Mouse (Mus musculus) A20 (cell line): ENCODE data around the gene Sh3bp2.

ENCODE experiments used
- DNase-seq: peaks from one replicate; pipeline ENCODE4 v3.0.0-alpha.2; 2011; ENCODE audit warnings: low read depth, low spot score

Gene Sh3bp2

DNA sequence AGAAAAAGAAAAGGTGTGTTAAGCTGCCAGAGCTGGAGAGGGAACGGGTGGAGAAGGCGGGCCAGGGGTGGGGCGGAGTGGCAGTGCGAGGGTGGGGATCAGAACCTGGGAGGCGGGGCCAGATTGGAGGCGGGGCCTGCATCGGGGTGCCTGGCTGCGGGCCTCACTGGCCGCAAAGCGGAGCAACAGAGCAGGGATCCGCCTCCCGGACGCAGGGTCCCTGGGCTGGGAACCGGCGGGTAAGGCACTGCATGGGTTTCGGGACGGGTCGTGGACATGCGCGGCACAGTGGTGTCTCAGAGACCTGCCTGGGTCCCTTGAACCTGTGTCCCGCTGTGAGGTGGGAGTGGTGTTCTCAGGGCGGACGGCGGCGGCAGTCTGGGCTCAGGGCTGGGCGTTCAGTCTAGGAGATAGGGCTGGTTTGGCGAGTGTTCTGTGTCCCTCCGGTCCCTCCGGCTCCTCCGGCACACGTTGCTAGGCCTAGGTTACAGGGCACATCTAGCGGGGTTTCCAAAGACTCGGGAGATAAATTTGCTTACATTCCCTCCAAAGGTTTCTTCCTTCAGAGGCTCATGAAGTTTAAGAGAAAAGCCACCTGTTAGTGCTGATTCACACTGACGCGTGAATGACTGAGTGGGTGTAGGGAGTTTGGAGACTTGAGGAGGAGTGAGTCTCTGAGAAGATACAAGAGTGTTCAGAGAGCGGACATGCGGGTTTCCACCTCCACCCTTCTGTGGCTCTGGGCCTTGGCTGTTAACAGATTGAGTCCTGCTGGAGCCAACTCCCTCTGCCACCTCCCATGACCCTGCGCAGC is at the start of gene Sh3bp2:
Gene Sh3bp2, plus strand, starts transcription at position 176 of the 814 bp plus-strand sequence.
- peak; percentile 93 for DNase-seq

DNA sequence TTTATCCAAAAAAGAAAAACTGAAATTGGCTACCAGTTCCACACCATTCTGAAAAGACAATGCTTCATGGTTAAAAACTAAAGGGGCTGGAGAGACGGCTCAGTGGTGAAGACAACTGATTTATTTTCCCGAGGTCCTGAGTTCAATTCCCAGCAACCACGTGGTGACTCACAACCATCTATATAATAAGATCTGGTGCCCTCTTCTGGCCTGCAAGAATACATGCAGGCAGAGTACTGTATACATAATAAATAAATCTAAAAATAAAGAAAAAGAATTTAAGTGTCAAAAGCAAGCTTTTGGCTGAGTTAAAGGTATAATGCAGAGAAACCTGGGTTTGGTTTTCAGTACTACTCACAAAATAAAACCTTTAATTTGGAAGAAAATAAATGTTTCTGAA is 44.7 kb upstream of the Sh3bp2 start:
- peak; percentile 27 for DNase-seq

DNA sequence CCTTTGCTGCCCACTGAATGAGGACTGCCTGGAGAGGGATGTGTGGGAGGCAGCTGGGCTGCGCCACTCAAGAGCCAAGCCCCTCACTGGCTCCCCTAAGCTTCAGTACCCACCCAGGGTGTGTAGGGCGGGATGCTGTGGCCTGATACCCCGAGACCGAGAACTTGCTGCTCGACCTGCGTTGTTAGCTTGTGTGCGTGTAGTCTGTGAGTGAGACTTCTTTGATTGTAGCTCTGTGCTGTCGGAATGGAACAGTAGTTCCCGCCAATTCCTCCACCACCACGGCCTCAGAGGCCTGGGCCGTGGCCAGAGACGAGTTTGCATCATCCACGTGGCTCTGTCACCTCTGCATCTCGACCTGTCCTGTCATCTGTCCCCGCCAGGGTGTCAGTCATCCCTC is 39.9 kb upstream of the Sh3bp2 start:
- no peak for DNase-seq

DNA sequence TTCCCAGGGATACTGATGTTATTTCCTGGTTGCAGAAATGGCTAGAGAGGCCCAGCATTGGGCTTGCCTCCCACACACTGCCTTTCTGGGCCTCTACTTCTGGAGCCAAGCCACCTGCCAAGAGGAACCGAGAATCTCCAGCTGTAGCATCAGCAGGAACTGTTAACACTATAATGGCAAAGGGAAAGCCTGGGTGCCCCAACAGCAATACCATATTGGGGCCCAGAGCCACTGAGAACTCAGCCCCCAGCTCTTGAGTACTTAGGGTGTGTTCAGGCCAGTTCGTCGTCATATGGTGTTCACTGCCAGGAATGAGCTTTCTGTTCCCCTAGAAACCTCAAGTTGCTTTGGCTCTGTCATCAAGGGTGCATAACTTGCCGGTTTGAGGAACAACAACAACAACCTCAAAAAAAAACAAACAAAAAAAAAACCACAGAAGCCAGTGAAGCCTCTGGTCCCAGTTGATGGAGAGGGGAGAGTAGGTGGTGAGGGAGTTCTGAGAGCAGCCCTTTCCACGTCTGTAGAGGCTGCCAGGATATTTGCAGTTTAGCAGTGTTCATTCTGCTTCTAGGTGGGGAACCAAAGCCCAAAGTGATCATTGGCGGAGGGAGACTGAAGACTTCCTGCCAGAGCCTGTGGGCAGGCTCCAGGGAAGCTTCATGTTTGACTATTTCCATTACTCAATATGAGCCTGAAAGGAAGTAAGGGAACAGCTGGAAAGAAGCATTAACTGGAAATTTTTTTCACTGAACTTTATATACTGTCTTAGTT is 38.1 kb upstream of the Sh3bp2 start:
- peak; percentile 10 for DNase-seq

DNA sequence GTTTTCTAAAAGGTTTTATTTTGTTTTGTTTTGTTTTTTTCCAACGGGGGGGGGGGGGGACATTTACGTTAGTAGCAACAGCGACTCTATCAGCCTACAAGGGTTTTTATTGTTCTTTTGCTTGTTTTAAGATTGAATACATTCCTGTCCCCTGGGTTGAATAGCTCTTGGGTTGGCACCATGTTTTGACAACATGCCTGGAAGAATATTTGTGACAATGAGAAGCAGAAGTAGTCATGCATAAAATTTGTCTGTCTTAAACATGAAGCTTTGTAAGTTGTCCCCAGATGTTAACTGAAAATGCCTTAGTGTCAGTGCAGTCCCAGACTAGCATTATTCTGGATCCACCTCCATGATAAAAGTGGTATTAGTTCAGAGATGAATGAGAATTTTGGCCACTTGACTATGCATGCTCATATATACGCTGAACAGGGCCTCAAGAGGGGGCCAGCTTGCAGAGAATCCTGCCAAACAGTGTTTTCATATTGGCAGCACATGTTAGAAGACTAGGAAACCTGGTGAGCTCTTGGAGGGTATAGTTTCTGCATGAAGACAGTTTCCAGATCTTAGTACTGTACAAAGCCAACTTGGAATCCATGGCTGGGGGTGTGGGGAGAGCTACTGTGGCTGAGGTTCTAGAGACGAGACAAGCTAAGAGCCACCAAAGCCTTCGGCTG is 36.8 kb upstream of the Sh3bp2 start:
- no peak for DNase-seq

DNA sequence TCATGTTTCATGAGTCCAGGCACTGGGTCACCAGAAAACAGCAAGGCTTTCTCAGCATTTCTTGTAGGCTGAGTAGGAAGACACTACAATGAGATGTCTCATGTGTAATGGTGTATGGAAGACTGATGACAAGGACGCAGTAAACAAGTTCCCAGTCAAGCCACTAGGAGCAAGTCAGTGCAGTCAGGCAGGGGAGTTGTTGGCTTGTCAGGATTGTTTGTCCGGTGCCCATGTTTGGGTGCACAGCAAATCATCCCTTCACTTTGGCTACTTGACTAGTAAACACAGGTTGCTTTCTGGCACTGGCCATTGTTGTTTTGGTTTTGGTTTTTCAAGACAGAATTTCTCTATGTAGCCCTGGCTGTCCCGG is 36.2 kb upstream of the Sh3bp2 start:
- no peak for DNase-seq

DNA sequence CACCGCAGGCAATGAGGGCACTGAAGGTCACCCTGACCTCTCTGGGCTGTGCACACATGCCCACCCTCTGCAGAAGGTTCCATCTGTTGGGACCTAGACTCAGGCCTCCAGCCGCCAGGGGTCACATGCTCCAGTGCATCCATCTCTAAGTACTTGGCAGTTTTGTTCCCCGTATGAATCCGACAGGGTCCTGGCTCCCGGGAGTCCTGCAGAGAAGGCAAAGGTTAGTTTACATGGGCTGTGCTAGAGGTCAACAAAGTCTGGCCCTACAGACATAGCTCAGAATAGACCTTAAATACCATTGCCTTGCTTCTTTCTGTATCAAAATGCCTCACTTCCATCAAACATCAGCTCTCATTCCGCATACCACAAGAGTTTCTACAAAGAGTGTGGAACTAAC is 28.9 kb upstream of the Sh3bp2 start:
- no peak for DNase-seq

DNA sequence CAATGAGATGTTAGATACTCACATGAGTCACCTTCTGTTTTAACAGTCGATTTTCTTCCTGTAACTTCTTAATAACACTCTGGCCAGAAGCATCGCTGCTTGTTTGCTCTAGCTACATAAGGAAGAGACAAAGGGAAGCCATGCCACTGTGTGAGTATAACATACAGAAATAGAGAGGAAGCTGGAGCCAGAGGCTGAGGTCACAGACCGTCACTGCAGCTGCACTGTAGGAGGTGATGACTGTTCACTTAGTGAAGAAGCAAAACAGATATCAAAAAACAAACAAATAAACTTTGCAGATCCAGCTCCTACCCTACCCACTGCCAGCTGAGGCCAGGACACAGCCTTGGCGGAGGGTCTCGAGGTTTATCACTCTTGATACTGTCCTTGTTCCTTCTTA is 24.8 kb upstream of the Sh3bp2 start:
- no peak for DNase-seq

DNA sequence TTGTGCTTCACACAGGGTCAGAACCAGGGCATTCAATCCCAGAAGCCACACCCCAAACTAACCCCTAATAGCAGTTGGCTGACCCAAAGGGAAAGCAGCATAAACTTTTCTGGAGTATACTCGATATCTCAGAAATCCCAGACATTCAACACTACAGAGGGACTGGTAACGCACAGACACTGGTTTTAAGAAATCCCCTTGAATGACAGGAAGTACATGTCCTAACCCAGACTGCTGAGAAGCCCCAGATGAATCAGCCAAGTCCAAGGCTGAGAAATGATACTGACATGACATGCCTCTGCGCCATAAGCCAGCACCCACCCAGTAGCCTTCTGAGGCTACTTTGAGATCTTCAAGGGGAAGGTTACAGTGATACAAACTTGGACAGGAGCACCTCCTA is 24.1 kb upstream of the Sh3bp2 start:
- no peak for DNase-seq

DNA sequence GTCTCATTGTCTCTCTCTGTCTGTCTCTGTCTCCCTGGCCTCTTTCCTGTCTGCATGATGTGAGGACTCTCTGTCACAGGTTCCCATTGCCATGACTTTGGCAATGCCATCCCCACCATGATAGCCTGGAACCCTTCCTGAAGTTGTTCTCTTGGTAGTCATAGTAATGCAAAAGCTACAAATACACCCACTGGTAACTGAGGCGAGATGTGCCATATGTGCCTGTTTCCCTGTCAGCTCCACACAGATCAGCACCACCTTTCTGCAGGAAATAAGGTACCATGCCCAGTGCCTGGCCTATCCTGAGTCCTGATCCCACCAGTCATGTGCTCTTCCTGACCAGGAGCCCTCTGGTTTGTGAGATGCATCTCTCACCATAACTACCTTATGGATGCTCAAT is 23.2 kb upstream of the Sh3bp2 start:
- no peak for DNase-seq

DNA sequence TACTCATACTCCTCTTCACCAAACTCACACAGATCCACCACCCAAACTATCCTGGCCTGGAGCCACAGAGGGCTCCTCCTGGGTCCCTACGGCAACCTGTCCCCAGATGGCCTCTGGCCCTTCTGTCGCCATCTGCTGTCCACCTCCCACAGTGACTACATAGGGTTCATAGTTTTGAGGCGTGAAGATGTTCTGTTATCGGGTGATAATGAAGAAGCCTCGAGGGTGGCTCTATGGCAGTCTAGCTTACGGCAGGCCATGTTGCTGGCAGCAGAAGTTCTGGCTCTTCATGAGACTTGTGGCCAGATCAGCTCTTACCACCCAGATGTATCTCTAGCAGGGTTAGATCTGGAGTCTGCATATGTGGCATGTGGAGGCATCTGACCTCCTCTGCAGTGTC is 22.8 kb upstream of the Sh3bp2 start:
- no peak for DNase-seq

DNA sequence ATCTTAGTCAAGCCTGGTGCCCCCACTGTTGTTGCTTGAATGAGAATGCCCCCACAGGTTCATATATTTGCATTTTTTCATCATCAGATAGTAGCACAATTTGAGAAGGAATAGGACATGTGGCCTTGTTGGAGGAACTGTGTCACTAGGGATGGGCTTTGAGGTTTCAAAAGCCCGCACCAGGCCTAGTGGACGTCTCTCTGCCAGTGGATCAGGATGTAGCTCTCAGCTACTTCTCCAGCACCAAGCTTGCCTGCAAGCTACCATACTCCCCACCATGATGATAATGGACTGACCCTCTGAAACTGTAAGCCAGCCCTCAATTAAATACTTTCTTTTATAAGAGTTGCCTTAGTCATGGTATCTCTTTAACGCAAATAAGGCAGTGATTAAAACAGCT is 13.2 kb upstream of the Sh3bp2 start:
- no peak for DNase-seq

DNA sequence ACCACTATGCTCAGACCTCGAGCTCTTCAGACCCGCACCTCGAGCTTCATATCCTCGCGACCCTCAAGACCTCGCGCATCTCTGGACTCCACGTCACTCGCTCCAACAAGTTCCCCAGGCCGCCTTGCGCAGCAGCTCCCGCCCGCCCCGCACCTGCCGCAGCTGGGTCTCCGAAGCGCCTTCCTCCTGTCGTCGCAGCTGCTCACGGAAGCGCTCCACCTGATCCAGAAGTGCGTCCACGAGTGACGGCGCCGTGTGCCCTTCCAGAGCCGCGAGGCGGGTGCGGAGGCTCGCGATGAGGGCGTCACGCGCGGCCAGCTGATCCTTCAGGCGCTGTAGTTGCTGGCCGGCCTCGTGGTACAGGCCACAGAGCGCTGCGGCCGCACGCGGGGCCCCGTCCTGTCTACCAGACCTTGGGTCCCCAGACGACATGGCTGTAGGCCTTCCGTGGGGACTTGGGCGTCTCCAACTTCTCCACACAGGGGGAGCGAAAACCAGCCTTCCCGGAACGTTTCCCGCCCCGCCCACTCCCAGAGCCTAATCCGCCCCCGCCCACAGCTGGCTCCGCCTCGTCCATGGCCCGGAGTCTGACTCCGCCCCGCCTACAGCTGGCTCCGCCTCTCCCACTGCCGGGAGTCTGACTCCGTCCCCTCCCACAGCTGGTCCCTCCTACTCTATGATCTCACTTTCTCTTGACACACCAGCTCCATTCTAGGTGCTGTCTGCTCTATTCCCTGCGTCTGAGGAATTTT is 12.0 kb upstream of the Sh3bp2 start, which contains the start of gene Tnip2:
Gene Tnip2, minus strand, starts transcription at position 526 of the 752 bp plus-strand sequence.
- peak; percentile 96 for DNase-seq

DNA sequence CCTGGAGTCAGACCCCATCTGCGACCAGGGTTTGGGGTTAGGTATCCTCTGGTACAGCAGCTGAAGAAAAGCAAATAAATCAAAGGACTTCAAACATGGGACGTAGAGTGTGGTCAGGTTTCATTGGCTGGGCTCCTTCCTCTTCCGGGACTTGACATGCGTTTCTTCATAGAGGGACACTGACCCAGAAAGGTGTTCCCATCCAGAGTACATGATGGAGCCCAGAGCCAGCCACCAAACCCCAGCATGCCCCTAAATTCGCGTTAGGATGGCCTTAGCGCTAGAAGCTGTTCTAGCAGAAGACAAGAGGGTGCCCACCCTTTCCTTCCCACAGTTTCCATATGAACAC is 11.4 kb upstream of the Sh3bp2 start:
- DNase-seq = no peak

DNA sequence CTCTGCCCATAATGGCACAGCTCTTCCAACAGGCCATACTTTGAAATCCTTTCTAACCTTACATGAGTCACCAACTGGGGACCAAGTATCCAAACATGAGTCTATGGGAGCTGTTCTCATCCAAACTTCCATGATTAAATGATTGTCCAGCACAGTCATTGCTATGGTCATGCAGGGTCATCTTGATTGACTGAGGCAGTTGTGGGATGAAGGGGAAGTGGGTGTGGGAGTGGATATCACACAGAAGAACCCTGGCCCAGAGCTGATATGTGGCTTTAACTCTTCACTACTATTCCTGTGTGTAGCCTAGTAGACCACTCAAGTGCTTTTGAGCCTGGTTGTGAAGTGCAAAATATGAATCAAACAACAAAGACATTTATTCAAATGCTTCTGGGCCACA is 10.5 kb upstream of the Sh3bp2 start:
- DNase-seq = no peak

DNA sequence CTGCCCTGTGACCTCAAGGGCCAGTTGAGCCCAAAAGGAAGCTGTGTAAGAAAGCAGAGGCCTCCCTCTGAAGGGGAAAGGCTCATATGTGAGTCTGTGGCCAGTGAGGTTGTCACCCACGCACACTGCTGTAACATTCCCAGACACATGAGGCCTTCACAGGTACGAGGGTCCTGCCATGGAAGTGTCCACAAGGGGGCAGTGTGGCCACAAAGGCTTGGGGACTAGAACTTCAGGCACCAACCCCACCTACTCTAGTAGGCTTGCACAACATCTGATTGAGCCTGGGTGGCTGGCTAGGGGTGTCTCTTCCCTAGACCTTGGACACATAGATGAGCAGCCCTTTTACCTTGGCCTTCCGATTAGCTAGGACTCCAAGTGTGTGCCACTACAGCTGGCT is 7.7 kb upstream of the Sh3bp2 start:
- peak; percentile 84 for DNase-seq

DNA sequence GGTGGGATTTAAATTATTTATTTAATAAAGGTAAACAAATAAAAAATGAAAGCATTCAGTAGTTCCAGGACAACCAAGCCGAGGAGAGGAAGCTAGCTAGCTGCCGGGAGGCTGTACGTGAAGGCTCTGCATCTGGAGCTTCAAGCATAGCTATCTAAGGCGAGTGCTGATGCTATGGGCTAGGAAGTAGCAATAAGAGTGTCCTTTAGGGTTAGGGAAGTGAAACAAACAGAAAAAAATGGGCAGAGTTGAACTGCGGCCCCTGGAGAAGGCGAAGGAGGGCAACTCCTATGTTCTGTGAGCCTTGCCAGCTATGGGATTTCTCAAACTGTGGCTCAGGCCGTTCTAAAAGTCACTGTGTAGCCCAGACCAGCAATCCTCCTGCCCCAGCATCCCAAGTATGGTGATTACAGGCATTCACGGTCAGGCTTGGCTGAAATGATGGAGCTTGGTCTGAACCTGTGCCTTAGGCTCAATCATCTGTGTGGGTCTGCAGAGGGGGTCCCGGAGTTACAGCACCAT is 6.2 kb upstream of the Sh3bp2 start:
- DNase-seq = peak; percentile 76

DNA sequence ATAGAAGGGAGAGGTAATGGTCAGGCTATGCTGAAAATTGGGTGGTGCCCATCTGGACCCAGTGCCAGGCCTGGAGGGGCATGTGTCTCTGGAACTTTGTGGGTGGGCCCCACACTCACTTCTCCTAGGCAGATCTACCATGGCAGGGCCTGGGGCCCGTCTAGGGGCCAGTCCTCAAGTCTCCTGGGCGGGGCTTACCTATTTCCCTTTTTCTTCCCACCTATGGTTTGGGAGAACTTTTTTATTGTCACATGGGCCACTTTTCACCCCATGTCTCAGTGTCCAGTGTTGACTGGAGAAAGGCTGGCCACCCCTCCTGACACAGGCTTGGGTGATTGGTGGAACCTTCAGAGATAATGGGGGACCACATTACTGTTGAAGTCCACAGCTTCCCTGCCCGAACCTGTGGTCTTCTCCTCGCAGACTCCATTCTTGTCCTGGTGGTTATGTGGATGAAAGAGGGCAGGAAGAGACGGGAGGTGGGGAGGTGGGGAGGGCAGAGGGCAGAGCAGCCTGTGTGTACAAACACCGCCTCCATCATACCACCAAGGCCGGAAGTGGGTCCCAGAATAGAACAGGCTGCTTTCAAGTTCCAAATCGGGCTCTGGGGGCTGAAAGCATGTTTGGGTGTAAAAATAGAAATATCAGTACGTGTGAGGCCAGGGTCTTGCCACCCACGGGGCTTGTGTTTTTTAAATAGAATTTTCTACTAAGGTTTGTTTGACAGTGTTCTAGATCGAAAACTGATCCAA is 5.0 kb upstream of the Sh3bp2 start:
- DNase-seq = peak; percentile 57

DNA sequence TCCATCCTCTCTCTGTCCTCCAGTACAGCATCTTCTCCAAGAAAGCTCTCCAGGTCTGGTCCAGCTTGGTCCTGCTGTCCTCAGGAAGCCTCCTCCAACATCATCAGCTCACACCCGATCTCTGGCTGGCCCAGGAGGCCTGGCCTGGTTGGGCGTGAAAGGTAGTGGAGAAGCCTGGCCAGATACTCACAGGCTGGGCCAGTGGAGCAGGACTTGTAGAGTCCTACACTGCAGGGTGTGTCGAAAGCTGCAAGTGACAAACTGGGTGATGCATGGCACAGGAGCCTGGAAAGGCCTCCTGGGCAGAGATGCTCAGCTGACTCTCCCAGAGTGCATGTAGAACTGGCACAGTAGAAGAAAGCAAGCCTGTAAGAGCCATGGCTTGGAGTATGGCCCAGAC is 4.3 kb upstream of the Sh3bp2 start:
- peak; percentile 16 for DNase-seq

DNA sequence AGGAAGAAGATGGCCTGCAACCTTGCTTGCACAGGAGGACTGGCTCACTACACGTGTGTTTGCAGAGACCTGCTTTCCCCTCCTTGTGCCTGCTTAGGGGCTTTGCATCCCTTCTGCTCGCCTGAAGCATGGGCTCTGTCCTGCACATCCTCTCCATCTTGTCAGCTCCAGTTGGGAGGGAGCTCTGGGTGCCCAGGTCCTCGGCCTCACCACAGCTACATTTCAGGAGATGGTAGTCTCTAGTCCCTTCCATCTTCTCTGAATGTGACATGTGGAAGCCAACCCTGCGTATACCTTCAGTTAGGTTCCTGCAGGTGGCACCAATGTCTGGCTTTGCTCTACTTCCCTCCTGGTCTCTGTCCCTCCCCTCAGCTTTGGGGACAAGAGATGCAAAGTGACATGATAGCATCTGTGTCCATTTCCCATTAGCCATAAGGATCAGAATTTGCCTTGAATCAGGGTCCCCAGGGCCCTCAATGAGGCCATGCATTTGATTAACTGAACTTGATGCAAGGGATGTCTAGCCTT is 1.6 kb upstream of the Sh3bp2 start:
- peak; percentile 50 for DNase-seq

DNA sequence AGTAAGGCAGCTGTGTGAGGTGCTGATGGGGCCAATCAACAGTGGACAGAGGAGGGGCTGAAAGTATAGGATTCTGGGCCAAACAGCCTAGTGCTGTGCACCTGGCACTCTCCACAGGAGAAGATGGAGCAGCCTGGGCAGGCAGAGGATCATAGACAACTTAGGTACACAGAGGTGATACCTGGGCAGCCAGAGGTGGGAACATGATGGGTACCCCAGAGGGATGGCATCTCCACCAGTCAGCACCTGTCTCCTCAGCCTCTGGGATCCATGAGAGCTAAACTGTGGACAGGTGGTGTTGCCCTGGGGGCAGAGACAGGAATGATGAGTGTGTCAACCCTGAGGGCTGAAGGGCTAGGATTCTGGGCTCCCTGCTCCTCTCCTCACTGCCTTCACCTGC is 1.1 kb upstream of the Sh3bp2 start:
- DNase-seq = no peak
